Mouse (Mus musculus) ovary, postnatal 36 days (tissue): Measurements from ENCODE around the gene Unc50.

Source experiments
- DNase-seq: peaks from one replicate; pipeline ENCODE4 v3.0.0; 2022; ENCODE audit warnings: low spot score, mixed read lengths

Gene Unc50

GRCm38 (mm10) chr1:37448361-37449095 is 18.6 kb downstream of the Unc50 start:
- DNase-seq, result peak; percentile 26

GRCm38 (mm10) chr1:37451270-37451669 is 21.3 kb downstream of the Unc50 start:
- no peak for DNase-seq

GRCm38 (mm10) chr1:37457546-37457945 is 27.6 kb downstream of the Unc50 start:
- DNase-seq, result no peak

GRCm38 (mm10) chr1:37464878-37465452 is 35.0 kb downstream of the Unc50 start:
- DNase-seq, result no peak

GRCm38 (mm10) chr1:37466322-37466995 is 36.5 kb downstream of the Unc50 start:
- no peak for DNase-seq

GRCm38 (mm10) chr1:37467806-37468205 is 37.9 kb downstream of the Unc50 start:
- no peak for DNase-seq

GRCm38 (mm10) chr1:37469007-37469406 is 39.1 kb downstream of the Unc50 start:
- no peak for DNase-seq

- no peak for DNase-seq
Measured at GRCm38 (mm10) chr1:37471179-37472148, 41.5 kb downstream of the Unc50 start.

- DNase-seq, result no peak
Measured at GRCm38 (mm10) chr1:37473251-37473650, 43.3 kb downstream of the Unc50 start.

- DNase-seq, result no peak
Measured at GRCm38 (mm10) chr1:37474046-37474445, 44.1 kb downstream of the Unc50 start.

- no peak for DNase-seq
Measured at GRCm38 (mm10) chr1:37474634-37475190, 44.8 kb downstream of the Unc50 start.

- no peak for DNase-seq
Measured at GRCm38 (mm10) chr1:37475312-37475711, 45.4 kb downstream of the Unc50 start.

- no peak for DNase-seq
Measured at GRCm38 (mm10) chr1:37477250-37477649, 47.3 kb downstream of the Unc50 start.

GRCm38 (mm10) chr1:37477928-37478327 is 48.0 kb downstream of the Unc50 start:
- no peak for DNase-seq

- no peak for DNase-seq
Measured at GRCm38 (mm10) chr1:37478416-37478815, 48.5 kb downstream of the Unc50 start.

GRCm38 (mm10) chr1:37479074-37479473 is 49.1 kb downstream of the Unc50 start:
- DNase-seq, result no peak

GRCm38 (mm10) chr1:37479759-37480158 is 49.8 kb downstream of the Unc50 start:
- DNase-seq, result no peak

GRCm38 (mm10) chr1:37480731-37481130 is 50.8 kb downstream of the Unc50 start:
- no peak for DNase-seq

GRCm38 (mm10) chr1:37481331-37481730 is 51.4 kb downstream of the Unc50 start:
- no peak for DNase-seq

GRCm38 (mm10) chr1:37484612-37485011 is 54.7 kb downstream of the Unc50 start:
- DNase-seq, result no peak

GRCm38 (mm10) chr1:37486439-37486838 is 56.5 kb downstream of the Unc50 start:
- DNase-seq, result no peak

GRCm38 (mm10) chr1:37486994-37487393 is 57.1 kb downstream of the Unc50 start:
- no peak for DNase-seq
